Comparison of ENCODE assay signal across 12 mouse cellular contexts in the genomic region with DNA sequence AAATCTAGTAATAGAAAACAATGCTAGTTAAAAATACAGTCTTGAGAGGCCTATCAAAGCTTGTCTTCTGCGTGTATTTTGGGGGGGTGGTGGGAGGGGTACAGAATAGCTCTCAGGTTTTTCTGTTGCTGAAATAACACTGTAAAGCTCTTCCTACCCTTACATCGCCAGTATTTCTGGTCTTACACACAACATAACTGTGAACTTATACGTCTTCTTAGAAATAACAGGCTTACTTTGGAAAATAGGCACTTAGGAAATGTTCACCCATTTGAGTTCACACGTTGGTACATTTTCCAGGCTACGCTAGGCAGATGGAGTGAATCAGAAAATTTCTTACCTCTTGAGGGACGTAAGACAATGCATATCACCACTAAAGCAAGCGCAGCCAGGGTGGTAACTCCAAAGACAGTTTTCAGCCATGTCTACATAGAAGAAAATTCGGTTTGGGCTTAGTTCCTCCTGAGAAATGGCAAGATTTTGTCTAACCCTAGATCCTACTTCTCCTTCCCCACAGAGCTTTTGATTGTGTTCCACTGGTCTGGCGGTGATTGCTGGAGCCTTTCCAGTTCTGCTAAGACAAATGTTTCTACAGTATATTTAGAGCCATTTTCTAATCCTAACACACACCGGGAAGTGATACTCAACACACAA. TPM values are rescaled to one million over a fixed set of nuclear protein-coding genes. Genes with fewer than 3 reads are reported as not detected.
DNase-seq lines count a peak whose midpoint lies in the region; ATAC-seq lines count a peak whose summit lies in the region.
"Had no signal": no experiment of that assay in that cellular context is flagged by ENCODE, and none has a peak within 500 bp of the region (broad histone marks: within the 10 kb centered on the region; RNA-seq: fewer than 3 reads in every experiment).

No protein-coding gene starts in this region.

- H3K9ac ChIP-seq in kidney, embryonic 15.5 days, result no peak overlapping the region
- peak overlapping the region; percentile 43 for H3K9ac ChIP-seq in limb, embryonic 13.5 days

- no peaks in the 10 kb centered on the region for H3K36me3 ChIP-seq in kidney, embryonic 15.5 days
- no peaks in the 10 kb centered on the region for H3K36me3 ChIP-seq in embryonic facial prominence, embryonic 10.5 days (replicated peaks)
- no peaks in the 10 kb centered on the region for H3K36me3 ChIP-seq in limb, embryonic 13.5 days

- 78% methylated on average over 10 of the region's 10 CpGs for WGBS in kidney, embryonic 15.5 days
- WGBS in embryonic facial prominence, embryonic 10.5 days, result 77% methylated on average over 10 of the region's 10 CpGs
- WGBS in limb, embryonic 13.5 days, result 59% methylated on average over 10 of the region's 10 CpGs

- H3K4me1 ChIP-seq in kidney, embryonic 15.5 days, result no peaks in the 10 kb centered on the region
- peaks cover 22% of the 10 kb centered on the region for H3K4me1 ChIP-seq in embryonic facial prominence, embryonic 10.5 days
- peaks cover 16% of the 10 kb centered on the region for H3K4me1 ChIP-seq in limb, embryonic 13.5 days

- H3K9me3 ChIP-seq in kidney, embryonic 15.5 days (replicated peaks), result no peaks in the 10 kb centered on the region
- H3K9me3 ChIP-seq in embryonic facial prominence, embryonic 10.5 days, result no peaks in the 10 kb centered on the region
- H3K9me3 ChIP-seq in limb, embryonic 13.5 days, result no peaks in the 10 kb centered on the region
- H3K9me3 ChIP-seq: megakaryocyte, embryonic 14.5 days had no signal

- no peaks in the 10 kb centered on the region for H3K27me3 ChIP-seq in kidney, embryonic 15.5 days
- H3K27me3 ChIP-seq in embryonic facial prominence, embryonic 10.5 days (replicated peaks; ENCODE audit: low read depth, poor library complexity, severe bottlenecking), result no peaks in the 10 kb centered on the region
- no peaks in the 10 kb centered on the region for H3K27me3 ChIP-seq in limb, embryonic 13.5 days
- H3K27me3 ChIP-seq: megakaryocyte, embryonic 14.5 days had no signal

- H3K27ac ChIP-seq in kidney, embryonic 15.5 days, result peak overlapping the region; percentile 24; the same call in 1 of the 2 replicates
- peak overlapping the region; percentile 80 for H3K27ac ChIP-seq in embryonic facial prominence, embryonic 10.5 days (replicated peaks)
- peak overlapping the region; percentile 79 for H3K27ac ChIP-seq in limb, embryonic 13.5 days

- no peak for ATAC-seq in kidney, embryonic 15.5 days (replicated peaks; ENCODE audit: low FRiP score)
- no peak for ATAC-seq in limb, embryonic 13.5 days (ENCODE audit: low FRiP score, low read depth)

- peak overlapping the region; percentile 22; the same call in 1 of the 2 replicates for H3K4me2 ChIP-seq in kidney, embryonic 15.5 days
- H3K4me2 ChIP-seq in limb, embryonic 13.5 days (replicated peaks), result peak overlapping the region; percentile 56

- H3K4me3 ChIP-seq in kidney, embryonic 15.5 days (replicated peaks), result peak overlapping the region; percentile 22
- H3K4me3 ChIP-seq in embryonic facial prominence, embryonic 10.5 days, result peak overlapping the region; percentile 43
- peak overlapping the region; percentile 33 for H3K4me3 ChIP-seq in limb, embryonic 13.5 days
- H3K4me3 ChIP-seq: megakaryocyte, embryonic 14.5 days had no signal

- peak; percentile 9 for DNase-seq in embryo, embryonic 10.5 days (ENCODE audit: low spot score)
- no peak for DNase-seq in embryo, embryonic 9.5 days (ENCODE audit: extremely low spot score)
- DNase-seq in kidney, adult 18-20 months, result no peak
- no peak for DNase-seq in embryonic facial prominence, embryonic 10.5 days (ENCODE audit: low spot score)
- no peak for DNase-seq in layer of hippocampus, adult 18-20 months (ENCODE audit: low spot score in 2 of 2)
- no peak for DNase-seq in adrenal gland, adult 18-20 months (ENCODE audit: low spot score in 2 of 2)
- DNase-seq: cerebellum, adult 18-20 months; layer of hippocampus, adult 9-11 months; thymus, postnatal 36 days had no signal

RNA-seq across cellular contexts. Expression of a gene that starts 0.6 kb away (rescaled TPM):
- 5.4 and 6.9 TPM in 2 replicates for polyA plus RNA-seq in kidney, embryonic 15.5 days (2015; fragmentation: Nextera tagmentation; extraction: Ambion mirVana)
- 3.0 and 7.6 TPM in 2 replicates for polyA plus RNA-seq in embryonic facial prominence, embryonic 10.5 days (2016; fragmentation: Nextera tagmentation; extraction: Ambion mirVana)
- 9.7 and 11.5 TPM in 2 replicates for polyA plus RNA-seq in limb, embryonic 13.5 days (2015; fragmentation: Nextera tagmentation; extraction: Ambion mirVana)
- under 1 TPM; 0.30 to 0.52 TPM for total RNA-seq in layer of hippocampus, adult 18-20 months (2021)
- 1 to 10 TPM; 2.1 to 3.2 TPM for total RNA-seq in adrenal gland, adult 18-20 months (2021)

Comparison
In these comparisons a context has a peak if more than half of its experiments do, and no peak if none do; other contexts are left out.
1. H3K27ac ChIP-seq: peak in every context shown above with its lines; median percentile 80 in embryonic facial prominence, embryonic 10.5 days; 79 in limb, embryonic 13.5 days; 24 in kidney, embryonic 15.5 days.